Comparison of ENCODE assay signal across 10 mouse cellular contexts in genomic region chr2:91984906-91985525, GRCm38 (mm10). TPM values are rescaled to one million over a fixed set of nuclear protein-coding genes. Genes with fewer than 3 reads are reported as not detected.
A peak's percentile ranks its signal among the peaks of the same experiment; 100 is the strongest.
DNase-seq lines count a peak whose midpoint lies in the region; ATAC-seq and TF ChIP-seq lines count a peak whose summit lies in the region.
"Had no signal": no experiment of that assay in that cellular context is flagged by ENCODE, and none has a peak within 500 bp of the region (broad histone marks: within the 10 kb centered on the region; RNA-seq: fewer than 3 reads in every experiment).

No protein-coding gene starts in this region.

- H3K9me3 ChIP-seq in heart, embryonic 14.5 days (ENCODE audit: control insufficient read depth, low read length), result 0 out of 2 replicates have a peak, but pooled peaks cover 2% of the 10 kb centered on the region
- H3K9me3 ChIP-seq in E14TG2a.4 (ENCODE audit: low read length), result no peaks in the 10 kb centered on the region
- H3K9me3 ChIP-seq in hindbrain, embryonic 12.5 days (replicated peaks), result no peaks in the 10 kb centered on the region
- H3K9me3 ChIP-seq: G1E had no signal

- peak overlapping the region; percentile 70 to 75 for H3K27ac ChIP-seq in heart, embryonic 14.5 days (replicated peaks in 1 of 2; ENCODE audit: control insufficient read depth in 1 of 2, insufficient read depth in 1 of 2, low read depth in 2 of 2, low read length in 2 of 2)
- H3K27ac ChIP-seq in hindbrain, embryonic 12.5 days, result peak overlapping the region; percentile 61

- H3K27me3 ChIP-seq in heart, embryonic 14.5 days (ENCODE audit: control insufficient read depth, insufficient read depth, low read length), result no peaks in the 10 kb centered on the region
- peaks cover 9% of the 10 kb centered on the region for H3K27me3 ChIP-seq in E14TG2a.4 (ENCODE audit: insufficient read depth, low read length)
- H3K27me3 ChIP-seq in hindbrain, embryonic 12.5 days, result peaks cover 15% of the 10 kb centered on the region; the same call in 1 of the 2 replicates

- DNase-seq in heart, adult 18-20 months, result no peak
- no peak for DNase-seq in cerebellum, postnatal 10 days
- DNase-seq in testis, postnatal 10 days (ENCODE audit: low spot score), result no peak
- DNase-seq in gastrocnemius, postnatal 25 days, result no peak

- H3K4me3 ChIP-seq in heart, embryonic 14.5 days (ENCODE audit: control insufficient read depth in 1 of 2, insufficient read depth in 1 of 2, low read depth in 1 of 2, low read length in 2 of 2), result no peak overlapping the region
- peak overlapping the region; percentile 32 for H3K4me3 ChIP-seq in E14TG2a.4 (replicated peaks; ENCODE audit: low read length)
- no peak overlapping the region for H3K4me3 ChIP-seq in hindbrain, embryonic 12.5 days

- whole genome bisulfite sequencing in heart, embryonic 14.5 days, result 45% methylated on average over 9 of the region's 9 CpGs
- 33% methylated on average over 9 of the region's 9 CpGs for WGBS in hindbrain, embryonic 12.5 days

- H3K9ac ChIP-seq in heart, embryonic 14.5 days (ENCODE audit: low read length), result no peak overlapping the region
- H3K9ac ChIP-seq in hindbrain, embryonic 12.5 days, result no peak overlapping the region; the same call in 1 of the 2 replicates

- H3K4me1 ChIP-seq in heart, embryonic 14.5 days (ENCODE audit: control insufficient read depth in 2 of 2, insufficient read depth in 2 of 2, low read length in 2 of 2), result peaks cover 9 to 20% of the 10 kb centered on the region in 2 experiments
- peaks cover 71% of the 10 kb centered on the region for H3K4me1 ChIP-seq in E14TG2a.4 (replicated peaks; ENCODE audit: low read depth, low read length)
- H3K4me1 ChIP-seq in hindbrain, embryonic 12.5 days, result peaks cover 23% of the 10 kb centered on the region

- no peak for ATAC-seq in heart, embryonic 14.5 days (ENCODE audit: insufficient number of reproducible peaks, insufficient read depth, low FRiP score, low read depth)
- no peak for ATAC-seq in hindbrain, embryonic 12.5 days (ENCODE audit: low FRiP score)
- peak; percentile 15 for ATAC-seq in megakaryocyte progenitor cell, adult 5-6 weeks (replicated peaks; ENCODE audit: poor library complexity)

- 0 out of 2 replicates have a peak, but pooled peaks cover 6% of the 10 kb centered on the region for H3K36me3 ChIP-seq in heart, embryonic 14.5 days (ENCODE audit: control insufficient read depth, insufficient read depth, low read length)
- no peaks in the 10 kb centered on the region for H3K36me3 ChIP-seq in E14TG2a.4 (ENCODE audit: insufficient read depth, low read length)
- no peaks in the 10 kb centered on the region for H3K36me3 ChIP-seq in hindbrain, embryonic 12.5 days
- H3K36me3 ChIP-seq: G1E had no signal

- H3K4me2 ChIP-seq in heart, embryonic 14.5 days (ENCODE audit: low read length), result peak overlapping the region; percentile 62
- peak overlapping the region; percentile 40 for H3K4me2 ChIP-seq in hindbrain, embryonic 12.5 days (replicated peaks)

- TF ChIP-seq CTCF in E14TG2a.4 (conservative IDR thresholded peaks at IDR 0.05; ENCODE audit: low read length), result no peak

RNA-seq across cellular contexts. Expression of gene Dgkz, which starts 9.4 kb away (rescaled TPM):
- 47.8 and 48.2 TPM in 2 replicates for polyA plus RNA-seq in heart, embryonic 14.5 days (2014; fragmentation: Nextera tagmentation; extraction: Ambion mirVana)
- total RNA-seq in heart, adult 18-20 months (2021), result 10 to 100 TPM; 33.8 to 35.9 TPM
- 30.9 and 31.9 TPM in 2 replicates for polyA plus RNA-seq in hindbrain, embryonic 12.5 days (2016; fragmentation: Nextera tagmentation; extraction: Ambion mirVana)
- total RNA-seq in megakaryocyte progenitor cell, adult 5-6 weeks (2015), result 111 and 112 TPM in 2 replicates
- 76.3 and 94.7 TPM in 2 replicates for total RNA-seq in megakaryocyte progenitor cell, adult 5-6 weeks (2017)
- total RNA-seq in gastrocnemius, postnatal 25 days (2021), result 10 to 100 TPM; 32.3 to 34.8 TPM

RNA-seq across cellular contexts. Expression of gene Creb3l1, which starts 39.3 kb away (rescaled TPM):
- 8.8 and 10.2 TPM in 2 replicates for polyA plus RNA-seq in heart, embryonic 14.5 days (2014; fragmentation: Nextera tagmentation; extraction: Ambion mirVana)
- 1 to 10 TPM; 4.3 to 6.5 TPM for total RNA-seq in heart, adult 18-20 months (2021)
- polyA plus RNA-seq in hindbrain, embryonic 12.5 days (2016; fragmentation: Nextera tagmentation; extraction: Ambion mirVana), result 2.1 and 2.9 TPM in 2 replicates
- total RNA-seq in megakaryocyte progenitor cell, adult 5-6 weeks (2015), result 1.1 and 2.0 TPM in 2 replicates
- 0.10 and 0.37 TPM in 2 replicates for total RNA-seq in megakaryocyte progenitor cell, adult 5-6 weeks (2017)
- 10 to 100 TPM in 1 of 2 experiments, 1 to 10 TPM in 1; 8.0 to 10.3 TPM for total RNA-seq in gastrocnemius, postnatal 25 days (2021)

RNA-seq across cellular contexts. Expression of gene Gm9821, which starts 39.5 kb away (rescaled TPM):
- 2.8 and 3.5 TPM in 2 replicates for polyA plus RNA-seq in heart, embryonic 14.5 days (2014; fragmentation: Nextera tagmentation; extraction: Ambion mirVana)
- not detected for total RNA-seq in heart, adult 18-20 months (2021)
- 0.50 and 0.57 TPM in 2 replicates for polyA plus RNA-seq in hindbrain, embryonic 12.5 days (2016; fragmentation: Nextera tagmentation; extraction: Ambion mirVana)
- not detected in 2 replicates for total RNA-seq in megakaryocyte progenitor cell, adult 5-6 weeks (2015)
- total RNA-seq in megakaryocyte progenitor cell, adult 5-6 weeks (2017), result 0.21 and 0.95 TPM in 2 replicates
- total RNA-seq in gastrocnemius, postnatal 25 days (2021), result not detected
- polyA plus RNA-seq: erythroblast, embryonic 14.5 days had no signal

RNA-seq across cellular contexts. Expression of gene Mdk, which starts 52.9 kb away (rescaled TPM):
- polyA plus RNA-seq in heart, embryonic 14.5 days (2014; fragmentation: Nextera tagmentation; extraction: Ambion mirVana), result 352 and 435 TPM in 2 replicates
- 1 to 10 TPM; 2.3 to 2.9 TPM for total RNA-seq in heart, adult 18-20 months (2021)
- 904 and 962 TPM in 2 replicates for polyA plus RNA-seq in hindbrain, embryonic 12.5 days (2016; fragmentation: Nextera tagmentation; extraction: Ambion mirVana)
- 0.32 and 0.86 TPM in 2 replicates for total RNA-seq in megakaryocyte progenitor cell, adult 5-6 weeks (2015)
- total RNA-seq in megakaryocyte progenitor cell, adult 5-6 weeks (2017), result 0.12 and 0.30 TPM in 2 replicates
- total RNA-seq in gastrocnemius, postnatal 25 days (2021), result 1 to 10 TPM; 3.3 to 3.4 TPM

RNA-seq across cellular contexts. Expression of gene Chrm4, which starts 58.0 kb away (rescaled TPM):
- not detected in 2 replicates for polyA plus RNA-seq in heart, embryonic 14.5 days (2014; fragmentation: Nextera tagmentation; extraction: Ambion mirVana)
- not detected for total RNA-seq in heart, adult 18-20 months (2021)
- 0.77 and 1.0 TPM in 2 replicates for polyA plus RNA-seq in hindbrain, embryonic 12.5 days (2016; fragmentation: Nextera tagmentation; extraction: Ambion mirVana)
- 0.17 TPM in 2 replicates for total RNA-seq in megakaryocyte progenitor cell, adult 5-6 weeks (2015)
- 0.17 TPM in 1 of 2 replicates, not detected in the other for total RNA-seq in megakaryocyte progenitor cell, adult 5-6 weeks (2017)
- not detected for total RNA-seq in gastrocnemius, postnatal 25 days (2021)
- polyA plus RNA-seq: G1E had no signal
